Mouse (Mus musculus) myocyte (in vitro differentiated cells): ENCODE results near the gene Dnajc5g.

Experiments used
- CEBPB ChIP-seq: IDR thresholded peaks from 2 replicates; pipeline ENCODE4 v1.6.1; 2011; ENCODE audit warnings: mild to moderate bottlenecking, moderate library complexity; ENCODE audit not compliant: poor library complexity, insufficient read depth, severe bottlenecking
- E2F4 ChIP-seq: IDR thresholded peaks from one replicate; pipeline ENCODE4 v1.6.1; 2011; ENCODE audit warnings: mild to moderate bottlenecking, control low read depth, moderate library complexity; ENCODE audit not compliant: insufficient read depth
- MAX ChIP-seq: IDR thresholded peaks from one replicate; pipeline ENCODE4 v1.6.1; 2011; ENCODE audit warnings: low read depth, mild to moderate bottlenecking, control low read depth
- MYOD1 ChIP-seq, 3 experiments: IDR thresholded peaks; one replicate each; pipeline ENCODE4 v1.6.1; 2011; ENCODE audit warnings: control low read depth in 2 of 3, low read depth in 2 of 3, mild to moderate bottlenecking in 2 of 3, moderate library complexity in 1 of 3; ENCODE audit not compliant: insufficient read length in 2 of 3, control insufficient read depth in 1 of 3
- MYOG ChIP-seq, 3 experiments: IDR thresholded peaks; one replicate each; pipeline ENCODE4 v1.6.1; 2011; ENCODE audit warnings: control low read depth in 2 of 3, low read depth in 2 of 3, mild to moderate bottlenecking in 2 of 3; ENCODE audit not compliant: insufficient read length in 2 of 3, control insufficient read depth in 1 of 3, insufficient read depth in 1 of 3
- POLR2A ChIP-seq: IDR thresholded peaks from one replicate; pipeline ENCODE4 v1.6.1; 2011; ENCODE audit warnings: low read depth, mild to moderate bottlenecking, control low read depth, moderate library complexity; ENCODE audit not compliant: insufficient read length
- POLR2AphosphoS2 ChIP-seq: IDR thresholded peaks from one replicate; pipeline ENCODE4 v1.6.1; 2011; ENCODE audit warnings: low read depth, control low read depth; ENCODE audit not compliant: insufficient read length

DNA sequence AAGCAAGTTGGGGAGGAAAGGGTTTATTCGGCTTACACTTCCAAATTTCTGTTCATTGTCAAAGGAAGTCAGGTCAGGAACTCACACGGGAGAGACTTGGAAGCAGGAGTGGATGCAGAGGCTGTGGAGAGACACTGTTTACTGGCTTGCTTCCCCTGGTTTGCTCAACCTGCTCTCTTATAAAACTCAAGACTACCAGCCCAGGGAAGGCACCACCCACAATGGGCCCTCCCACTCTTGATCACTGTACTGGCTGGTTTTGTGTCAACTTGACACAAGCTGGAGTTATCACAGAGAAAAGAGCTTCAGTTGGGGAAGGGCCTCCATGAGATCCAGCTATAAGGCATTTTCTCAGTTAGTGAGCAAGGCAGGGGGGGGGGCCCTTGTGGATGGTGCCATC lies 35.0 kb upstream of the Dnajc5g start:
- TF ChIP-seq E2F4 (no peak), CEBPB (no peak), POLR2A (no peak), POLR2AphosphoS2 (no peak), MAX (no peak), MYOG (IDR thresholded peaks at IDR 0.05; ENCODE audit: control insufficient read depth in 1 of 3, insufficient read depth in 1 of 3, insufficient read length in 2 of 3, low read depth in 2 of 3) (no peak), MYOD1 (IDR thresholded peaks at IDR 0.05; ENCODE audit: control insufficient read depth in 1 of 3, insufficient read length in 2 of 3, low read depth in 2 of 3) (no peak)
